Mouse (Mus musculus) liver, embryonic 12.5 days (tissue): ENCODE data around the gene Zbtb26. TPM values are rescaled to one million over a fixed set of nuclear protein-coding genes. Genes with fewer than 3 reads are reported as not detected.

ENCODE experiments used
- ATAC-seq: fragments of 200-750 bp; cut with Nextera tagmentation; 2 replicates; pipeline ENCODE4 v1.8.0; 2017; ENCODE audit warnings: moderate number of reproducible peaks, mild to moderate bottlenecking, moderate library complexity
- H3K27ac ChIP-seq: fragments of 300-500 bp; sonication (generic); 2 replicates; pipeline ENCODE4 v1.5.1; 2016; ENCODE audit warnings: mild to moderate bottlenecking
- H3K27me3 ChIP-seq: fragments of 300-500 bp; sonication (generic); replicated peaks from 2 replicates; pipeline ENCODE4 v1.6.1; 2016; ENCODE audit warnings: mild to moderate bottlenecking, moderate library complexity
- H3K36me3 ChIP-seq: fragments of 300-500 bp; sonication (generic); 2 replicates; pipeline ENCODE4 v1.6.1; 2016; ENCODE audit warnings: mild to moderate bottlenecking, moderate library complexity
- H3K4me1 ChIP-seq: fragments of 300-500 bp; sonication (generic); 2 replicates; pipeline ENCODE4 v1.6.1; 2016
- H3K4me2 ChIP-seq: fragments of 300-500 bp; sonication (generic); 2 replicates; pipeline ENCODE4 v1.6.1; 2016; ENCODE audit warnings: mild to moderate bottlenecking, moderate library complexity
- H3K4me3 ChIP-seq: fragments of 300-500 bp; sonication (generic); 2 replicates; pipeline ENCODE4 v1.5.1; 2016; ENCODE audit warnings: mild to moderate bottlenecking, moderate library complexity
- H3K9ac ChIP-seq: fragments of 300-500 bp; sonication (generic); 2 replicates; pipeline ENCODE4 v1.6.1; 2016; ENCODE audit warnings: mild to moderate bottlenecking, moderate library complexity
- H3K9me3 ChIP-seq: fragments of 300-500 bp; sonication (generic); replicated peaks from 2 replicates; pipeline ENCODE4 v1.6.1; 2016; ENCODE audit warnings: mild to moderate bottlenecking, moderate library complexity
- WGBS: fragments of 180-500 bp; shearing (Covaris S2); methylation state at CpG from one replicate; pipeline ENCODE4 v1.1.7; 2016; ENCODE audit not compliant: insufficient replicate concordance; 5-methylcytosine and 5-hydroxymethylcytosine counted together
- polyA plus RNA-seq: library from polyadenylated mRNA; unstranded; fragments of >200 nt; fragmentation: Nextera tagmentation; extraction: Ambion mirVana; gene quantifications from 2 replicates; pipeline ENCODE4 v1.2.1, GENCODE M21; 2016

Gene Zbtb26
- 3.3 and 3.4 TPM in 2 replicates for polyA plus RNA-seq

DNA sequence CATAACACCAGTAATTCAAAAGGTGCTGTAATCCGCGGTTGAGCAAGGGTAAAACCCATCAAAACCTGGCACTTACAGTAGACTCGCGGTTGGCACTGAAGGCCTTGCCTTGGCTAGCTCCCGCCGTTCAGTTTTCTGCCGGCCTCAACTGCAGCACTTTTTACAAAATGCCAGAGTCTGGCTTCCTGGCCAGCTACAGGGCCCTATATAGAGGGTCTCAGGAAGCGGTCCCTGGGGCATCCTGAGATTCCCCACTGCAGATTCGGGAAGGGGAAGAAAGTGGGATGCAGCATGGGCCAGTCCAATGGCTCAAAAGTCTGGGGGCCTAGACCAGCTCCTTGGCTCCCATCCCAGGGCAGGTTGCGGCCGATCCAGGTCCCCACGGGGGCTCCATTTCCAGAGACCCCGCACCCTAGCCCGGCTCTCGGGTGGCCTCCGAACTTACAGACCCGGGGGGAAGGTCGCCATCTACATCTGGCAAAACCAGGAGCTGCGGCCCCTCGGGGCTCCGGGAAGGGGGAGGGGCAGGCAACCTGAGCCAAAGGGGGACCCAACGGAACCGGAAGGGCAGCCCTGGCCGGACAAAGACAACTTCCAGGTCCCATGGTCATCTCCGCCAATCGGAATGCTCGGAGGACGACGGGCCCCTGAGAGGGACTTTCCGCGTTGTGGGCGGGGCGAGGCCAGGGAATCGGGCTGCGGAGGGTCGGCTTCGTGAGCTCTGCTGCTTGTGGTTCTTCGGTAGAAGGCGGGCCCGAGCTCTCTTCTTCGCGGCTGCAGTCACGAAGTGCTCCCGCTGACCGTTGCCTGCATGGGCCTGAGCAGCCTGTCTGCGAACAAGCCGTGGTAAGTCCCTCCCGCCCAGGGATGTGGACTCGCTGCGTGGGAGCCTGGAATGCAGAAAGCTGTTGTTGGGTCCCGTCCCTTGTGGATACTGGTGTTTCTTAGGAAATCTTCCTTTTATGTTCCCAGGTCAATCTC, at the start of gene Zbtb26, which contains the start of the genes Zbtb6 and Rabgap1:
Gene Zbtb26 (minus strand): TSS at position 525 of the 981 bp plus-strand sequence.
Gene Zbtb6 (minus strand): TSS at position 561 of the 981 bp plus-strand sequence.
Gene Rabgap1 (plus strand): TSS at position 669 of the 981 bp plus-strand sequence.
- peak within 1 kb of the TSS; percentile 86 for H3K4me2 ChIP-seq
- peak within 1 kb of the TSS; percentile 93 for H3K27ac ChIP-seq
- WGBS: 2% methylated on average over 51 of the region's 51 CpGs
- H3K4me3 ChIP-seq: peak within 1 kb of the TSS; percentile 93
- H3K27me3 ChIP-seq: no peaks in the 10 kb centered on the region
- ATAC-seq: peak; percentile 98
- peaks cover 39% of the 10 kb centered on the region for H3K4me1 ChIP-seq
- H3K9ac ChIP-seq: peak within 1 kb of the TSS; percentile 90
- no peaks in the 10 kb centered on the region for H3K9me3 ChIP-seq
- H3K36me3 ChIP-seq: 0 out of 2 replicates have a peak, but pooled peaks cover 9% of the 10 kb centered on the region

DNA sequence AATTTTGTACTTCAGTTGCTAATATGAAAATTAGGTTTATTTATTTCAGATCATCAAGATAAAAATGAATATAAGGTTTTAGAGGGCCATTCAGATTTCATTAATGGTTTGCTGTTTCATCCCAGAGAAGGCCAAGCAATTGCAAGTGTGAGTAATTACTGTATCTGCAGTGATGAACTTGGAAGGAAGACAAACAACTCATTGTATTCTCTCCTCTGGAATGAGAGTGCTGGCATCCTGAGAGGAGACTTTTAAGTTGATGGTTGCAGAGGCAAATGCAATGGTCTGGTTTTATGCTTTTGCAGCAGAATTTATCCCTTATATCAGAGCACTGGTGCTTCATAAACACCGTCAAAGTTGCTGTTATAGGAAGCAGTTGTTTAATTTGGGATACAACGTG, 46.0 kb upstream of the Zbtb26 start:
- Histone ChIP-seq H3K4me1 (peaks cover 14% of the 10 kb centered on the region), H3K4me2 (no peak overlapping the region), H3K9me3 (no peaks in the 10 kb centered on the region), H3K27me3 (no peaks in the 10 kb centered on the region), H3K36me3 (peaks cover 64% of the 10 kb centered on the region), H3K4me3 (no peak overlapping the region), H3K27ac (no peak overlapping the region), H3K9ac (no peak overlapping the region)
- no peak for ATAC-seq
- WGBS: 79% methylated on average over 2 of the region's 2 CpGs

DNA sequence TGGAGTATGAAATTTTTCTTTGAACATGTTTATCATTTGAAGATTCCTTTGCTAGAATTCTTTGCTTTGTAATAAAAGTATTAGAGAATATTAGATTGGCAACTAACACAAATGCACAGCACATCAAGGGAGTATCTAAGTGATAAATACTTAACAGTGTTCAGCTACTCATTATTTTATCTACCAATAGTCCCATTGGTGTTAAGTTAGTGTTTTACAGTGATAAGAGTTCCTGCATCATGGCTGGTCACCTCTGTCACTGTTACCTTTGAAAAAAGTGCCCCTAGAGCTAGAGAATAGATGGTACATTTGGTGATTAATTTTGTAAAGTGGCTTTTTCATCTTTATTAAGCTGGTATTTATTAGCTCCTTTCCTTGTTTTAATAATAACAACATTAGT, 43.5 kb upstream of the Zbtb26 start:
- no peak overlapping the region for H3K9ac ChIP-seq
- peak overlapping the region; percentile 60; the same call in 1 of the 2 replicates for H3K27ac ChIP-seq
- peak; percentile 78 for ATAC-seq
- H3K4me2 ChIP-seq: no peak overlapping the region
- H3K36me3 ChIP-seq: peaks cover 57% of the 10 kb centered on the region
- no peaks in the 10 kb centered on the region for H3K27me3 ChIP-seq
- H3K9me3 ChIP-seq: no peaks in the 10 kb centered on the region
- H3K4me1 ChIP-seq: peaks cover 14% of the 10 kb centered on the region
- no peak overlapping the region for H3K4me3 ChIP-seq

DNA sequence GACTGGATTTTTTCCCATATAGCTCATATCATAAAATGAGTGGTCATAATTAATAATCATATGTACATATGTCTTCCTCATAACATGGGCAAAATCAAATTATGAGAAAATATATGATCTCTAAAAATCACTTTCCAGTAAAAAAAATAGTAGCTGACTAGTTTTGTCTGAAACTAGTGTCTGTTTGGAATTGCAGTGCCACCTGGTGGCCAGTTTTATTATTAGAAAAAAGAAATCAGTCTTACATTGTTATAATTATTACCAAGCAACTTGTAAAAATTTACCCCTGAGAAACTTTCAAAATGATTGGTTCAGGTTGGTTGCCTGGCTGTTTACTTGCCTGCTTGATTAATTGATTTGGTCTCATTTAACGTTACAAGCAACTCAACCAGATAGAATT, 42.4 kb upstream of the Zbtb26 start:
- H3K9me3 ChIP-seq: no peaks in the 10 kb centered on the region
- H3K9ac ChIP-seq: no peak overlapping the region
- H3K4me1 ChIP-seq: peaks cover 22% of the 10 kb centered on the region
- no peak for ATAC-seq
- H3K36me3 ChIP-seq: peaks cover 57% of the 10 kb centered on the region
- no peak overlapping the region for H3K4me2 ChIP-seq
- 0 out of 2 replicates have a peak overlapping the region, but pooled peaks have one; percentile 60 for H3K27ac ChIP-seq
- no peak overlapping the region for H3K4me3 ChIP-seq
- 80% methylated on average over 1 of the region's 1 CpGs for WGBS
- no peaks in the 10 kb centered on the region for H3K27me3 ChIP-seq

DNA sequence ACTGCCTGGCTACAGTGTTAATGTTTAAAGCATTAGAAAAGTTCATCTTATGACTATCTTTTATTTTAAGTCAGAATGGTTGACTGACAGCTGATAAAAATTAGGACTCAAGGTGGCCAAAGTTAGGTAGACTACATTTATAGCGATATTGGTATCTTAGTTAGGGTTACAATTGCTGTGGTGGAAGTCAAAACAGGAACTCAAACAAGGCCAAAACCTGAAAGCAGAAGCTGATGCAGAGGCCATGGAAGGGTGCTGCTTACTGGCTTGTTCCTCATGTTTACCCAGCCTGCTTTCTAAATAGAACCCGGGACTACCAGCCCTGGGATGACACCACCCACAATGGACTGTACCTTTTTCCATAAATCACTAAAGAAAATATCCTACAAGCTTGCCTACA, 41.2 kb upstream of the Zbtb26 start:
- no peak for ATAC-seq
- no peak overlapping the region for H3K9ac ChIP-seq
- no peaks in the 10 kb centered on the region for H3K27me3 ChIP-seq
- 51% methylated on average over 2 of the region's 2 CpGs for WGBS
- no peak overlapping the region for H3K4me2 ChIP-seq
- peaks cover 31% of the 10 kb centered on the region for H3K4me1 ChIP-seq
- no peak overlapping the region for H3K27ac ChIP-seq
- no peak overlapping the region for H3K4me3 ChIP-seq
- H3K9me3 ChIP-seq: no peaks in the 10 kb centered on the region
- peaks cover 46% of the 10 kb centered on the region for H3K36me3 ChIP-seq

DNA sequence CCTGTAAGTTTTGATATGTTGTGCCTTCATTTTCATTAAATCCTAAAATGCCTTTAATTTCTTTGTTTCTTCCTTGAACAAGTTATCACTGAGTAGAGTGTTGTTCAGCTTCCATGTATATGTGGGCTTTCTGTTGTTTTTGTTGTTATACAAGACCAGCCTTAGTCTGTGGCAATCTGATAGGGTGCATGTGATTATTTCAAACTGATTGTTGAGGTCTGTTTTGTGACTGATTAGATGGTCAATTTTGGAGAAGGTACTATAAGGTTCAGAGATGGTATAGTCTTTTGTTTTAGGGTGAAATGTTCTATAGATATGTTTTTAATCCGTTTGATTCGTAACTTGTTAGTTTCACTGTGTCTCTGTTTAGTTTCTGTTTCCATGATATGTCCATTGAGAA, 37.1 kb upstream of the Zbtb26 start:
- no peak overlapping the region for H3K27ac ChIP-seq
- 81% methylated on average over 2 of the region's 2 CpGs for WGBS
- 0 out of 2 replicates have a peak, but pooled peaks have one; percentile 32 for ATAC-seq
- 0 out of 2 replicates have a peak overlapping the region, but pooled peaks have one; percentile 27 for H3K9ac ChIP-seq
- no peaks in the 10 kb centered on the region for H3K27me3 ChIP-seq
- peaks cover 58% of the 10 kb centered on the region for H3K36me3 ChIP-seq
- peak overlapping the region; percentile 29; the same call in 1 of the 2 replicates for H3K4me2 ChIP-seq
- no peaks in the 10 kb centered on the region for H3K9me3 ChIP-seq
- H3K4me1 ChIP-seq: peaks cover 17% of the 10 kb centered on the region
- H3K4me3 ChIP-seq: no peak overlapping the region

DNA sequence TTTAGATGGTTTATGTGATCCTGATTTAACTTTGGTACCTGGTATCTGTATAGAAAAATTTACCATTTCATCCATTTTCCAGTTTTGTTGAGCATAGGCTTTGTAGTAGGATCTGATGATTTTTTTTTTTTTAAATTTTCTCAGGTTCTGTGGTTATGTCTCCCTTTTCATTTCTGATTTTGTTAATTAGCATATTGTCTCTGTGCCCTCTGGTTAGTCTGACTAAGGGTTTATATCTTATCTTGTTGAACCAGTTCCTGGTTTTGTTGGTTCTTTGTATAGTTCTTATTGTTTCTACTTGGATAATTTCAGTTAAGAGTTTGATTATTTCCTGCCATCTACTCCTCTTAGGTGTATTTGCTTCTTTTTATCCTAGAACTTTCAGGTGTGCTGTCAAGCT, 36.6 kb upstream of the Zbtb26 start:
- ATAC-seq: no peak
- Histone ChIP-seq H3K9me3 (no peaks in the 10 kb centered on the region), H3K27me3 (no peaks in the 10 kb centered on the region), H3K4me3 (no peak overlapping the region), H3K36me3 (peaks cover 56% of the 10 kb centered on the region), H3K4me1 (peaks cover 17% of the 10 kb centered on the region), H3K27ac (no peak overlapping the region), H3K4me2 (0 out of 2 replicates have a peak overlapping the region, but pooled peaks have one; percentile 29), H3K9ac (no peak overlapping the region)

DNA sequence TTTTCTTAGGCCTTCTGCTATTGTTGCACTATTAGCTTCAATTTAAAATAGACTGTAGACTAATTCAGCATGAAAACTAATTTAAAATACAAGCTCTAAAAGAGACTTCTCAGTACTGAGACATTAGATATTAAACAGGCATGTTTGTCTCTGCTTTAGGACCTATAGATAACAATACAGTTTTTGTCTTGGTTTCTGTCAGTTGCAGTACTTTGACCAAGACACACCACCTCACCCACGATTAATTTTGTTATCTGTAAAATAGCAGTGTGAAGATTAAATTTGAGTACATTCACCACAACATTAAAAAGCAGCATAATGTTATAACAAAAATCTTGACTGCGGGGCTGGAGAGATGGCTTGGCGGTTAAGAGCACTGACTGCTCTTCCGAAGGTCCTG, 23.3 kb upstream of the Zbtb26 start:
- H3K4me1 ChIP-seq: peaks cover 6% of the 10 kb centered on the region
- H3K27me3 ChIP-seq: no peaks in the 10 kb centered on the region
- H3K36me3 ChIP-seq: peaks cover 20% of the 10 kb centered on the region
- no peak for ATAC-seq
- no peak overlapping the region for H3K27ac ChIP-seq
- H3K4me3 ChIP-seq: no peak overlapping the region
- H3K9ac ChIP-seq: no peak overlapping the region
- no peaks in the 10 kb centered on the region for H3K9me3 ChIP-seq
- WGBS: 74% methylated on average over 4 of the region's 4 CpGs
- H3K4me2 ChIP-seq: no peak overlapping the region

DNA sequence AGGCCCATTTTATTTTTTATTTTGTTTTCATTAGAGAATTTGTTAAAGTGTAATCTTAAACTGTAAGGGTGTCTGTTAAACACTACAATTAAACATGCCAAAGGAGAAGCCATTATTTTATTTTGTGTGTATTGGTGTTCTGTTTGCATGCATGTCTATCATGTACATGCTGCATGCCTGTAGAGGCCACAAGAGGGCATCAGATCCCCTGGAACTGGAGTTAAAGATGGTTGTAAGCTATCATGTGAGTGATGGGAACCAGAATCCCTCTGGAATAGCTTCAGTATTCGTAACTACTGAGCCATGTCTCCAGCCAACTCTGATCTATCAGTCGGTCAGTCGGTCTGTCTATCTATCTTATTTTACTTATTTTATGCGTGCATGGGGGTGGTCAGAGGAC, 17.8 kb upstream of the Zbtb26 start:
- Histone ChIP-seq H3K4me2 (no peak overlapping the region), H3K4me3 (no peak overlapping the region), H3K9ac (no peak overlapping the region), H3K4me1 (peaks cover 4% of the 10 kb centered on the region), H3K27me3 (no peaks in the 10 kb centered on the region), H3K27ac (no peak overlapping the region), H3K36me3 (peaks cover 6% of the 10 kb centered on the region; the same call in 1 of the 2 replicates), H3K9me3 (no peaks in the 10 kb centered on the region)
- ATAC-seq: no peak
- 85% methylated on average over 4 of the region's 4 CpGs for WGBS

DNA sequence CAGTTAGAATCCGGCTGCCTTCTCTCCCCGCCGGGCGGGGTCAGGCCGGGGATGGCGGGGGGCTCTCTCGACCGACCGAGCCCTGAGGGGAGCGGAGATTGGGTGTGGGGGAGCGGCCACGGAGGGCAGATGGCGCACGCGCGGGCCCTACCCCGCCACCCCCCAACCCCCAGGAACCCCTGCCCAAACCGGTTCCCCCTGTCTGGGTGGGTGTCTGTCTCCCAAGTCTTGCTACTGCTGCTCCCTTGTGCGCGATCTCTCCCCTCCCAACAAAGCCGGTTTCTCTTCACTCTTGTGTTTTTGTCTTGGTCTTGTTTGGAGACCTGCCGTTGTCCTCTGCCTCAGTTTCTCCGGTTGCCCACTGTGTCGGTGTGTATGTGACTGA, 9.4 kb upstream of the Zbtb26 start:
- 3% methylated on average over 18 of the region's 24 CpGs for WGBS
- no peaks in the 10 kb centered on the region for H3K9me3 ChIP-seq
- 0 out of 2 replicates have a peak, but pooled peaks cover 6% of the 10 kb centered on the region for H3K36me3 ChIP-seq
- ATAC-seq: peak; percentile 69
- peaks cover 30% of the 10 kb centered on the region for H3K4me1 ChIP-seq
- peak overlapping the region; percentile 83 for H3K27ac ChIP-seq
- H3K27me3 ChIP-seq: no peaks in the 10 kb centered on the region
- peak overlapping the region; percentile 94 for H3K9ac ChIP-seq
- peak overlapping the region; percentile 85 for H3K4me3 ChIP-seq
- H3K4me2 ChIP-seq: peak overlapping the region; percentile 81

DNA sequence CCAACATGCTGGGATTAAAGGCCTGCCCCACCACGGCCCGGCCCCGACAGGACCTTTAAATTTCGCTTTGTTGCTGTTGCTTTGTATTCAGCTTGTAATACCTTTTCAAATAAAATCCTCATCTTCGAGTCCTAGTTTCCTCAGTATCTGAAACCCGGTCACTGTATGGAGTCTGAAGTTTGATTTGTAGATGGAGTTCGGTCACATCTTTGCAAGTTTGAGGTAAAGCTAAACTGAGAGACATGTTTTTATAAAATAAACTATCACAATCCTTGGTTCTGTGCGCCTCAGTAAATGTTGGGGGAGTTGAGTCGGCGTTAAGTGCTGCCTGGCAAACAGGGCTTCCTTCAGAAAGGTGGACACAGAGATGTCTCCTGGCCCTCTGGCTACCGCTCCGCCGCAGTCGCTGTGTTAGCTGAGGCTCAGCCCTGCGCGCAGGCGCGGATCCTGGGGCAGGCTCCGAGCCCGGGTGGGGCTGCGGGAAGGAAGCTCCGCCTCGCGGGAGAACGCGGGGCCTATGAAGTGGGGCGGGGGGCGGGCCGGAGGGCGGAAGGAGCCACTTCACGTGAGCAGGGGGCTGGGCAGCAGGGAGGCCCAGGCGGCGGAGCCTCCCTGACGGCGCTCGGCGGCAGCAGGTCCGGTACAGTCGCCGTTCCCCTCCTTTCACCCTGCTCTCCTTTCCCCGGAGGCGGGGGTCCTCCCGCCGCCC, 8.9 kb upstream of the Zbtb26 start:
- Histone ChIP-seq H3K4me1 (peaks cover 30% of the 10 kb centered on the region), H3K4me3 (peak overlapping the region; percentile 85), H3K9me3 (no peaks in the 10 kb centered on the region), H3K36me3 (0 out of 2 replicates have a peak, but pooled peaks cover 9% of the 10 kb centered on the region), H3K4me2 (peak overlapping the region; percentile 81), H3K27ac (peak overlapping the region; percentile 83), H3K27me3 (no peaks in the 10 kb centered on the region), H3K9ac (peak overlapping the region; percentile 94)
- peak; percentile 98 for ATAC-seq
- 7% methylated on average over 40 of the region's 44 CpGs for WGBS
